Mouse (Mus musculus): Measurements from ENCODE around the gene Crip1.

DNA sequence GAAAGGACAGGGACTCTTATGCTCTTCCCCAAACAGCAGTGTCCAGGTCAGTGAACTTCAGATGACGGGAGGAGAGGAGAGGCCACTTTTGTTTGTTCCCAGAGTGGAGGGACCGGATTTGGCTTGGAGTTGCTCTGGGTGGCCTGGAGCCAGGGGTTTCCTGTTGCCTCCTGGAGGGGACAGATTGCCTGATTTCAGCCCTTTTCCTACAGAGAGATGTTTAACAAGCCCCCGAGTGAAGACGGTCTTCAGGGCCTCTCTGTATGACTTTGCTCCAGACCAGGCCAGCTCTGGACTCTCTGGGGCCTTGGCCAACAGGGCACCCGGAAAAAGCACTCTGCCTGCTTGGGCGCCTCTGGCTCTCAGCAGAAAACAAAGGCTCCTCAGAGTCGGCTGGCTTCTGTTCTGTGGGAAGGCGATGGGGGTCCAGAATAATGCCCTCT, 4.6 kb upstream of the Crip1 start:
- TF ChIP-seq GATA1 (IDR thresholded peaks at IDR 0.05; ENCODE audit: low read length), result no peak
- TF ChIP-seq TAL1 (IDR thresholded peaks at IDR 0.05; ENCODE audit: low read length), result no peak

Data from erythroblast, embryonic 14.5 days (primary cell).